Mouse (Mus musculus) heart, adult 9 months (tissue): Measurements from ENCODE around the gene 1700034I23Rik.
"Not testable (repeated sequence)": the region's sequence is repeated elsewhere in the genome, so short reads cannot be mapped to it uniquely, and the experiment has no call there.

Experiments used
- DNase-seq, 2 experiments: peaks; one replicate each; pipeline ENCODE4 v3.0.0; 2022; ENCODE audit warnings: low spot score in 2 of 2

The 1700034I23Rik gene

GRCm38 (mm10) chr3:40902443-40902842 is at the start of gene 1700034I23Rik:
1700034I23Rik (minus strand) TSS chr3:40902543.
- DNase-seq, result not testable (repeated sequence)

- DNase-seq, result no peak
Measured at GRCm38 (mm10) chr3:40951365-40951764, 49.0 kb upstream of the 1700034I23Rik start.

- DNase-seq, result peak; percentile 62 to 71
Measured at GRCm38 (mm10) chr3:40950601-40951201, 48.4 kb upstream of the 1700034I23Rik start.

- no peak for DNase-seq
Measured at GRCm38 (mm10) chr3:40949903-40950600, 47.7 kb upstream of the 1700034I23Rik start.

- DNase-seq, result peak; percentile 98 to 100
Measured at GRCm38 (mm10) chr3:40949170-40949902, 47.0 kb upstream of the 1700034I23Rik start, which contains the start of gene Larp1b. Larp1b (plus strand) TSS chr3:40949828.

- DNase-seq, result no peak
Measured at GRCm38 (mm10) chr3:40939019-40939418, 36.7 kb upstream of the 1700034I23Rik start.

- no peak for DNase-seq
Measured at GRCm38 (mm10) chr3:40938592-40938991, 36.2 kb upstream of the 1700034I23Rik start.

- DNase-seq, result no peak
Measured at GRCm38 (mm10) chr3:40938189-40938588, 35.8 kb upstream of the 1700034I23Rik start.

- DNase-seq, result peak; percentile 13 to 22
Measured at GRCm38 (mm10) chr3:40894336-40894735, 8.0 kb downstream of the 1700034I23Rik start.

- peak; percentile 99 for DNase-seq
Measured at GRCm38 (mm10) chr3:40893816-40894258, 8.5 kb downstream of the 1700034I23Rik start.

- DNase-seq, result not testable (repeated sequence)
Measured at GRCm38 (mm10) chr3:40853123-40853738, 49.1 kb downstream of the 1700034I23Rik start.
